8 mouse cellular contexts compared by ENCODE assay signal in the genomic region with DNA sequence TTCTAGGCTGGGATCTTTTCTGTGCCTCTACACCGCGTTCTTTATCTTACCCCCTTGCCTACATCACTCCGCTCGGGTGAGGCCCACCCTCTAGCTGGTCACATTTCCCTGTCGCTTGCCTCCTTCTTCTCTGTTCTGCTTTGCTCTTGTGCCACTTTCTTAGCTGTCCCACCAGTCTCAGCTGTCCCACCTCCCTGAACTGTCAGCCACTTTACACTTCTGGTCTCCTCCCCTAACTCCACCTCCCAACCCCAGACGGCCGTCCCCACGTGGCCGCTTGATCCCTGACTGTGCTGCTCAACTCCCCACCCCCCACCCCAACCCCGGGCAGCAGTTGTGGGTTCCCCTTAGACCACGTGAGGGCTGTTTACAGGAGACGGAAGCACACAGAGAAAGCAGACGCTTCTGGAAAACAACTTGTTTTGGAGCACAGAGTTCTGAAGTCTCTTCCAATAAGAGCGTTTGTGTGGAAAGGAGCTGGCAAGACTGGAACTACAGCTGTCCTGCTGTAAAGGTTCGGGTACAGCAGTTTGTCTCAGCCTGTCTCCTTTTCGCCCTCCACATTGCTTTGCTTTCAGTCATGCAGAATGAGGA. TPM values are rescaled to one million over a fixed set of nuclear protein-coding genes. Genes with fewer than 3 reads are reported as not detected.
A peak's percentile ranks its signal among the peaks of the same experiment; 100 is the strongest.
DNase-seq lines count a peak whose midpoint lies in the region; ATAC-seq lines count a peak whose summit lies in the region.

Pnpla7 (plus strand) TSS at position 330 of the 594 bp plus-strand sequence.

- H3K9ac ChIP-seq in heart, embryonic 14.5 days (ENCODE audit: low read length) = peak within 1 kb of the TSS; percentile 90
- peak within 1 kb of the TSS; percentile 89 for H3K9ac ChIP-seq in liver, embryonic 12.5 days
- peak within 1 kb of the TSS; percentile 62 for H3K9ac ChIP-seq in stomach, embryonic 14.5 days (replicated peaks; ENCODE audit: low read depth, low read length)

- 1% methylated on average over 16 of the region's 16 CpGs for WGBS in forebrain, embryonic 10.5 days
- under 1% methylated on average over 16 of the region's 16 CpGs for WGBS in heart, embryonic 14.5 days
- WGBS in liver, embryonic 12.5 days (ENCODE audit: insufficient replicate concordance) = 2% methylated on average over 16 of the region's 16 CpGs
- WGBS in stomach, embryonic 14.5 days = under 1% methylated on average over 16 of the region's 16 CpGs

- H3K4me2 ChIP-seq in heart, embryonic 14.5 days (ENCODE audit: low read length) = peak within 1 kb of the TSS; percentile 94
- peak within 1 kb of the TSS; percentile 94 for H3K4me2 ChIP-seq in liver, embryonic 12.5 days
- H3K4me2 ChIP-seq in stomach, embryonic 14.5 days (replicated peaks; ENCODE audit: low read depth, low read length) = peak within 1 kb of the TSS; percentile 97

- H3K4me3 ChIP-seq in forebrain, embryonic 10.5 days = peak within 1 kb of the TSS; percentile 71
- peak within 1 kb of the TSS; percentile 84 to 88 for H3K4me3 ChIP-seq in heart, embryonic 14.5 days (ENCODE audit: control insufficient read depth in 1 of 2, insufficient read depth in 1 of 2, low read depth in 1 of 2, low read length in 2 of 2)
- H3K4me3 ChIP-seq in liver, embryonic 12.5 days = peak within 1 kb of the TSS; percentile 89
- peak within 1 kb of the TSS; percentile 71 for H3K4me3 ChIP-seq in stomach, embryonic 14.5 days (ENCODE audit: low read depth, low read length)

- H3K27ac ChIP-seq in forebrain, embryonic 10.5 days = peak within 1 kb of the TSS; percentile 89
- peak within 1 kb of the TSS; percentile 93 to 94 for H3K27ac ChIP-seq in heart, embryonic 14.5 days (replicated peaks in 1 of 2; ENCODE audit: control insufficient read depth in 1 of 2, insufficient read depth in 1 of 2, low read depth in 2 of 2, low read length in 2 of 2)
- H3K27ac ChIP-seq in liver, embryonic 12.5 days = peak within 1 kb of the TSS; percentile 98
- peak within 1 kb of the TSS; percentile 90 for H3K27ac ChIP-seq in stomach, embryonic 14.5 days (ENCODE audit: low read length)

- ATAC-seq in heart, embryonic 14.5 days (ENCODE audit: insufficient number of reproducible peaks, insufficient read depth, low FRiP score, low read depth) = peak; percentile 78
- ATAC-seq in liver, embryonic 12.5 days = peak; percentile 68
- ATAC-seq in stomach, embryonic 14.5 days (ENCODE audit: insufficient number of reproducible peaks, insufficient read depth, low FRiP score, low read depth) = peak; percentile 73

- H3K4me1 ChIP-seq in forebrain, embryonic 10.5 days = peaks cover 27% of the 10 kb centered on the region
- peaks cover 2 to 14% of the 10 kb centered on the region in 2 experiments for H3K4me1 ChIP-seq in heart, embryonic 14.5 days (ENCODE audit: control insufficient read depth in 2 of 2, insufficient read depth in 2 of 2, low read length in 2 of 2)
- peaks cover 49% of the 10 kb centered on the region for H3K4me1 ChIP-seq in liver, embryonic 12.5 days
- peaks cover 6% of the 10 kb centered on the region; the same call in 1 of the 2 replicates for H3K4me1 ChIP-seq in stomach, embryonic 14.5 days (ENCODE audit: control insufficient read depth, insufficient read depth, low read length)

- no peaks in the 10 kb centered on the region for H3K9me3 ChIP-seq in forebrain, embryonic 10.5 days
- H3K9me3 ChIP-seq in heart, embryonic 14.5 days (ENCODE audit: control insufficient read depth, low read length) = no peaks in the 10 kb centered on the region
- H3K9me3 ChIP-seq in liver, embryonic 12.5 days (replicated peaks) = no peaks in the 10 kb centered on the region
- no peaks in the 10 kb centered on the region for H3K9me3 ChIP-seq in stomach, embryonic 14.5 days (ENCODE audit: control insufficient read depth, low read depth, low read length)

- H3K36me3 ChIP-seq in forebrain, embryonic 10.5 days (replicated peaks) = peaks cover 27% of the 10 kb centered on the region
- peaks cover 28% of the 10 kb centered on the region for H3K36me3 ChIP-seq in heart, embryonic 14.5 days (ENCODE audit: control insufficient read depth, insufficient read depth, low read length)
- H3K36me3 ChIP-seq in liver, embryonic 12.5 days = peaks cover 46% of the 10 kb centered on the region
- H3K36me3 ChIP-seq in stomach, embryonic 14.5 days (ENCODE audit: control insufficient read depth, insufficient read depth, low read length) = peaks cover 15% of the 10 kb centered on the region; the same call in 1 of the 2 replicates

- peak; percentile 83 to 85 for DNase-seq in CD8-positive naive resting alpha-beta T cell, adult 2 months (ENCODE audit: low read depth in 2 of 2, low spot score in 2 of 2)
- peak; percentile 54 for DNase-seq in c-Kit-negative CD71-positive TER-119-positive erythroid progenitor cells, embryonic 14.5 days (ENCODE audit: low read depth, low spot score)
- peak; percentile 76 for DNase-seq in forebrain, embryonic 10.5 days (ENCODE audit: extremely low spot score, low spot score)
- DNase-seq in kidney, postnatal 14 days = peak; percentile 88
- DNase-seq in naive thymus-derived CD4-positive, alpha-beta T cell, adult 2 months (ENCODE audit: low read depth) = peak; percentile 90

- no peaks in the 10 kb centered on the region for H3K27me3 ChIP-seq in forebrain, embryonic 10.5 days (ENCODE audit: poor library complexity, severe bottlenecking)
- H3K27me3 ChIP-seq in heart, embryonic 14.5 days (ENCODE audit: control insufficient read depth, insufficient read depth, low read length) = no peaks in the 10 kb centered on the region
- no peaks in the 10 kb centered on the region for H3K27me3 ChIP-seq in liver, embryonic 12.5 days (replicated peaks)
- no peaks in the 10 kb centered on the region for H3K27me3 ChIP-seq in stomach, embryonic 14.5 days (ENCODE audit: control insufficient read depth, insufficient read depth, low read length)

RNA-seq across cellular contexts. Expression of gene Pnpla7, which starts in this region (rescaled TPM):
- polyA plus RNA-seq in forebrain, embryonic 10.5 days (2016; fragmentation: Nextera tagmentation; extraction: Ambion mirVana) = 4.5 and 5.3 TPM in 2 replicates
- 13.2 and 15.1 TPM in 2 replicates for polyA plus RNA-seq in heart, embryonic 14.5 days (2014; fragmentation: Nextera tagmentation; extraction: Ambion mirVana)
- 16.5 and 17.0 TPM in 2 replicates for polyA plus RNA-seq in liver, embryonic 12.5 days (2016; fragmentation: Nextera tagmentation; extraction: Ambion mirVana)
- 5.2 and 6.5 TPM in 2 replicates for polyA plus RNA-seq in stomach, embryonic 14.5 days (2014; fragmentation: Nextera tagmentation; extraction: Ambion mirVana)

Comparison
In these comparisons a context has a peak if more than half of its experiments do, and no peak if none do; other contexts are left out.
1. Peak in every context shown above with its lines: DNase-seq, ATAC-seq, H3K4me3 ChIP-seq and H3K27ac ChIP-seq.